Mouse (Mus musculus) cortical plate, adult 2 months (tissue): ENCODE data around the gene Il9r. TPM values are rescaled to one million over a fixed set of nuclear protein-coding genes. Genes with fewer than 3 reads are reported as not detected.
"Not testable (repeated sequence)": the region's sequence is repeated elsewhere in the genome, so short reads cannot be mapped to it uniquely, and the experiment has no call there.

Experiments used
- H3K27ac ChIP-seq: fragments of 200-500 bp; 2 replicates; pipeline ENCODE4 v1.5.1; 2012; ENCODE audit warnings: low read length, control low read depth, inconsistent platforms; ENCODE audit not compliant: insufficient read depth
- H3K4me1 ChIP-seq: fragments of 200-500 bp; 2 replicates; pipeline ENCODE4 v1.6.1; 2011; ENCODE audit warnings: low read length; ENCODE audit not compliant: control insufficient read depth, insufficient read depth
- H3K4me3 ChIP-seq: fragments of 200-500 bp; 2 replicates; pipeline ENCODE4 v1.5.1; 2011; ENCODE audit warnings: mild to moderate bottlenecking, low read length, control low read depth; ENCODE audit not compliant: insufficient read depth
- CTCF ChIP-seq: fragments of 200-500 bp; IDR thresholded peaks from 2 replicates; pipeline ENCODE4 v1.5.1; 2011; ENCODE audit warnings: mild to moderate bottlenecking, control low read depth, low read length; ENCODE audit not compliant: insufficient read depth; ENCODE audit errors: extremely low read depth
- POLR2A ChIP-seq: fragments of 200-500 bp; IDR thresholded peaks from 2 replicates; pipeline ENCODE4 v1.6.1; 2011; ENCODE audit warnings: mild to moderate bottlenecking, low read length, control low read depth; ENCODE audit not compliant: insufficient read depth; ENCODE audit errors: extremely low read depth
- polyA plus RNA-seq: library from polyadenylated mRNA; depleted of rRNA; stranded (reverse); fragments of >200 nt; gene quantifications from 2 replicates; pipeline ENCODE4 v1.2.3, GENCODE M21; 2012

Gene Il9r
- polyA plus RNA-seq, 1 experiment = 0.15 TPM

- no peak for TF ChIP-seq POLR2A
- TF ChIP-seq CTCF = no peak
- H3K27ac ChIP-seq = no peak overlapping the region
- peaks cover 2% of the 10 kb centered on the region for H3K4me1 ChIP-seq
- H3K4me3 ChIP-seq = peak overlapping the region; percentile 41; the same call in 1 of the 2 replicates
Measured at GRCm38 (mm10) chr11:32220607-32221224, 20.6 kb upstream of the Il9r start.

- TF ChIP-seq CTCF = no peak
- TF ChIP-seq POLR2A = no peak
- Histone ChIP-seq H3K4me3 (no peak overlapping the region), H3K4me1 (peaks cover 2% of the 10 kb centered on the region; the same call in 1 of the 2 replicates), H3K27ac (no peak overlapping the region)
Measured at GRCm38 (mm10) chr11:32219287-32219686, 19.2 kb upstream of the Il9r start.

GRCm38 (mm10) chr11:32218501-32219050, 18.5 kb upstream of the Il9r start:
- no peak overlapping the region for H3K4me3 ChIP-seq
- H3K27ac ChIP-seq = no peak overlapping the region
- TF ChIP-seq CTCF = no peak
- no peak for TF ChIP-seq POLR2A
- H3K4me1 ChIP-seq = peaks cover 2% of the 10 kb centered on the region; the same call in 1 of the 2 replicates

- no peaks in the 10 kb centered on the region for H3K4me1 ChIP-seq
- H3K4me3 ChIP-seq = no peak overlapping the region
- peak; percentile 84 for TF ChIP-seq CTCF
- no peak for TF ChIP-seq POLR2A
- no peak overlapping the region for H3K27ac ChIP-seq
Measured at GRCm38 (mm10) chr11:32216851-32217250, 16.8 kb upstream of the Il9r start.

GRCm38 (mm10) chr11:32215372-32216162, 15.5 kb upstream of the Il9r start:
- no peak overlapping the region for H3K27ac ChIP-seq
- no peak overlapping the region for H3K4me3 ChIP-seq
- no peak for TF ChIP-seq CTCF
- TF ChIP-seq POLR2A = no peak
- no peaks in the 10 kb centered on the region for H3K4me1 ChIP-seq

- Histone ChIP-seq H3K27ac (no peak overlapping the region), H3K4me1 (no peaks in the 10 kb centered on the region), H3K4me3 (no peak overlapping the region)
- TF ChIP-seq POLR2A = no peak
- no peak for TF ChIP-seq CTCF
Measured at GRCm38 (mm10) chr11:32210623-32211022, 10.5 kb upstream of the Il9r start.

- Histone ChIP-seq H3K4me1 (no peaks in the 10 kb centered on the region), H3K4me3 (peak within 1 kb of the TSS; percentile 51), H3K27ac (no peak within 1 kb of the TSS)
- no peak for TF ChIP-seq CTCF
- peak; percentile 78; the same call in 1 of the 2 replicates for TF ChIP-seq POLR2A
Measured at GRCm38 (mm10) chr11:32205058-32205873, 5.2 kb upstream of the Il9r start, which contains the start of gene Snrnp25. Gene Snrnp25, plus strand, starts transcription at chr11:32205415.

GRCm38 (mm10) chr11:32201922-32202685, 2.0 kb upstream of the Il9r start:
- Histone ChIP-seq H3K27ac (no peak overlapping the region), H3K4me1 (no peaks in the 10 kb centered on the region), H3K4me3 (no peak overlapping the region)
- TF ChIP-seq CTCF = no peak
- TF ChIP-seq POLR2A = no peak

GRCm38 (mm10) chr11:32200992-32201391, 913 bp upstream of the Il9r start:
- not testable (repeated sequence) for H3K4me1 ChIP-seq, H3K4me3 ChIP-seq, H3K27ac ChIP-seq
